Mouse (Mus musculus): ENCODE data around the gene Slc25a12.

GRCm38 (mm10) chr2:71329761-71330160 is 37.8 kb downstream of the Slc25a12 start:
- TF ChIP-seq POLR2A (IDR thresholded peaks at IDR 0.05; ENCODE audit: control insufficient read depth, extremely low read depth, insufficient read depth, low read length, poor library complexity) (no peak), CTCF (IDR thresholded peaks at IDR 0.05; ENCODE audit: borderline replicate concordance, control insufficient read depth, extremely low read depth, insufficient read depth, low read length, poor library complexity) (no peak)

Measured in thymus, adult 2 months (tissue).